ENCODE assay signal across 8 mouse cellular contexts in the genomic region with DNA sequence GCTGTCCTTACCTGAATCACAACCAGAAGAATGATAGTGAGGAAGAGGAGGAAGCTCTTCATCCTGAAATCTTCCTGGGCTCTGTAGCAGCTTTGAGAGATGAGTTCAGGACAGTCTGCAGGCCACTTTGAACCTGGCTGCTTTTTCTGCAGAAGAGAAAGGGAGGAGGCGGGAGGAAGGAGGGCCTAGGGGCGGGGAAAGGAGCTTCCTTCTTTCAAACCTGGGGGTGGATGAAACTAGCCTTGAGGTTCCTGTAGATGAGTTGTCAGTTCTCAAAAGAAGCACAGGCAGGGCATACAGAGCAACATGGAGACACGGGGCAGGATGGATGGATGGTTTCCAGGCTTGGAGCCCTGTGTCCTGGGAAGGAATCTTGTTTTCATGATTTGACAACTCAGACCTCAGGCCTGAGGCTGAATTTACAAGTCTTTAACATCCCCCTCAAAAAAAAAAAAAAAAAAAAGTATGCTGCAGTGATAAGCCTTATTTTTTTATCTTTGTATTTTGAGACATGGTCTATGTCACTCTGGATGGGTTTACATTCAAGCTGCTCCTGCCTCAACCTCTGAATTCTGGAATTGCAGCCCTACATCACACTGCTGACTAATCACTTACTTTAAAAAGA. TPM values are rescaled to one million over a fixed set of nuclear protein-coding genes. Genes with fewer than 3 reads are reported as not detected.
DNase-seq lines count a peak whose midpoint lies in the region; ATAC-seq lines count a peak whose summit lies in the region.

Gene Cd52, minus strand, starts transcription at position 160 of the 625 bp plus-strand sequence.

- DNase-seq in urinary bladder, adult 2 months (ENCODE audit: low spot score), result no peak
- DNase-seq in urinary bladder, postnatal 25 days (ENCODE audit: low spot score), result no peak
- no peak for DNase-seq in Muller cell, postnatal 12 days (ENCODE audit: inconsistent ontology term)
- DNase-seq in gastrocnemius, adult 8-10 months (ENCODE audit: low spot score in 2 of 2), result no peak
- DNase-seq in urinary bladder, adult 18-20 months (ENCODE audit: low spot score in 2 of 2), result no peak
- DNase-seq in right cerebral cortex, postnatal 36 days (ENCODE audit: low spot score in 2 of 2), result no peak

- H3K27ac ChIP-seq in intestine, embryonic 15.5 days, result no peak within 1 kb of the TSS

- H3K36me3 ChIP-seq in intestine, embryonic 15.5 days, result no peaks in the 10 kb centered on the region

- H3K4me1 ChIP-seq in intestine, embryonic 15.5 days (replicated peaks), result no peaks in the 10 kb centered on the region

- WGBS in intestine, embryonic 15.5 days, result 53% methylated on average over 3 of the region's 3 CpGs

- no peaks in the 10 kb centered on the region for H3K27me3 ChIP-seq in intestine, embryonic 15.5 days (replicated peaks)

- no peak for ATAC-seq in intestine, embryonic 15.5 days
- no peak for ATAC-seq in megakaryocyte-erythroid progenitor cell, adult 5-6 weeks (replicated peaks; ENCODE audit: low FRiP score, low TSS enrichment, poor library complexity, severe bottlenecking)

- no peak within 1 kb of the TSS for H3K9ac ChIP-seq in intestine, embryonic 15.5 days

- H3K9me3 ChIP-seq in intestine, embryonic 15.5 days, result no peaks in the 10 kb centered on the region

- H3K4me2 ChIP-seq in intestine, embryonic 15.5 days (replicated peaks), result no peak within 1 kb of the TSS

- no peak within 1 kb of the TSS for H3K4me3 ChIP-seq in intestine, embryonic 15.5 days (replicated peaks)

RNA-seq across cellular contexts. Expression of gene Cd52, which starts in this region (rescaled TPM):
- 31.3 and 32.6 TPM in 2 replicates for polyA plus RNA-seq in urinary bladder, adult 2 months (2012; rRNA removed)
- polyA plus RNA-seq in intestine, embryonic 15.5 days (2015; fragmentation: Nextera tagmentation; extraction: Ambion mirVana), result 27.0 and 29.7 TPM in 2 replicates
- total RNA-seq in megakaryocyte-erythroid progenitor cell, adult 5-6 weeks (2014; fragmentation: Nextera tagmentation), result 34.9 and 43.4 TPM in 2 replicates
- total RNA-seq in megakaryocyte-erythroid progenitor cell, adult 5-6 weeks (2017), result 36.8 and 45.6 TPM in 2 replicates
- total RNA-seq in gastrocnemius, adult 8-10 months (2022), result under 1 TPM in 1 of 4 experiments, not detected in 3; 0.85 TPM

Comparison
In these comparisons a context has a peak if more than half of its experiments do, and no peak if none do; other contexts are left out.
1. RNA of gene Cd52 (total RNA-seq): 34.9 to 45.6 TPM in megakaryocyte-erythroid progenitor cell, adult 5-6 weeks; 0.85 TPM in gastrocnemius, adult 8-10 months; every median in the first group is over 10 times any median in the second.